Mouse (Mus musculus) limb, embryonic 10.5 days (tissue): ENCODE results near the gene Ubxn10. TPM values are rescaled to one million over a fixed set of nuclear protein-coding genes. Genes with fewer than 3 reads are reported as not detected.

ENCODE experiments used
- polyA plus RNA-seq: library from polyadenylated mRNA; unstranded; fragments of >200 nt; fragmentation: Nextera tagmentation; extraction: Ambion mirVana; gene quantifications from 2 replicates; pipeline ENCODE4 v1.2.1, GENCODE M21; 2016

Gene Ubxn10
- polyA plus RNA-seq, 1 experiment from 2014 or later, result 1.2 TPM

Other genes with a start within 250 kb of the Ubxn10 start
- gene Vwa5b1, start 101.3 kb downstream of the Ubxn10 start, polyA plus RNA-seq, result 0.14 and 0.18 TPM in 2 replicates
- gene Pla2g2c, start 12.4 kb downstream of the Ubxn10 start, polyA plus RNA-seq, result 0.64 and 0.80 TPM in 2 replicates
- gene Pla2g2f, start 20.5 kb upstream of the Ubxn10 start, polyA plus RNA-seq, result 0.09 TPM in 1 of 2 replicates, not detected in the other
- not detected in 2 replicates for gene Pla2g2d, start 38.6 kb upstream of the Ubxn10 start, polyA plus RNA-seq
- 0.15 and 0.30 TPM in 2 replicates for gene Pla2g5, start 126.3 kb upstream of the Ubxn10 start, polyA plus RNA-seq
- not detected in 2 replicates for gene Gm13030, start 136.8 kb upstream of the Ubxn10 start, polyA plus RNA-seq
- gene Pla2g2e, start 140.8 kb upstream of the Ubxn10 start, polyA plus RNA-seq, result 0.20 TPM in 1 of 2 replicates, not detected in the other
- gene Otud3, start 176.8 kb upstream of the Ubxn10 start, polyA plus RNA-seq, result 3.8 and 4.5 TPM in 2 replicates
- gene Rnf186, start 229.9 kb upstream of the Ubxn10 start, polyA plus RNA-seq, result not detected in 2 replicates
- 1.4 and 1.9 TPM in 2 replicates for gene Tmco4, start 235.7 kb upstream of the Ubxn10 start, polyA plus RNA-seq